8 mouse cellular contexts compared by ENCODE assay signal in the genomic region with DNA sequence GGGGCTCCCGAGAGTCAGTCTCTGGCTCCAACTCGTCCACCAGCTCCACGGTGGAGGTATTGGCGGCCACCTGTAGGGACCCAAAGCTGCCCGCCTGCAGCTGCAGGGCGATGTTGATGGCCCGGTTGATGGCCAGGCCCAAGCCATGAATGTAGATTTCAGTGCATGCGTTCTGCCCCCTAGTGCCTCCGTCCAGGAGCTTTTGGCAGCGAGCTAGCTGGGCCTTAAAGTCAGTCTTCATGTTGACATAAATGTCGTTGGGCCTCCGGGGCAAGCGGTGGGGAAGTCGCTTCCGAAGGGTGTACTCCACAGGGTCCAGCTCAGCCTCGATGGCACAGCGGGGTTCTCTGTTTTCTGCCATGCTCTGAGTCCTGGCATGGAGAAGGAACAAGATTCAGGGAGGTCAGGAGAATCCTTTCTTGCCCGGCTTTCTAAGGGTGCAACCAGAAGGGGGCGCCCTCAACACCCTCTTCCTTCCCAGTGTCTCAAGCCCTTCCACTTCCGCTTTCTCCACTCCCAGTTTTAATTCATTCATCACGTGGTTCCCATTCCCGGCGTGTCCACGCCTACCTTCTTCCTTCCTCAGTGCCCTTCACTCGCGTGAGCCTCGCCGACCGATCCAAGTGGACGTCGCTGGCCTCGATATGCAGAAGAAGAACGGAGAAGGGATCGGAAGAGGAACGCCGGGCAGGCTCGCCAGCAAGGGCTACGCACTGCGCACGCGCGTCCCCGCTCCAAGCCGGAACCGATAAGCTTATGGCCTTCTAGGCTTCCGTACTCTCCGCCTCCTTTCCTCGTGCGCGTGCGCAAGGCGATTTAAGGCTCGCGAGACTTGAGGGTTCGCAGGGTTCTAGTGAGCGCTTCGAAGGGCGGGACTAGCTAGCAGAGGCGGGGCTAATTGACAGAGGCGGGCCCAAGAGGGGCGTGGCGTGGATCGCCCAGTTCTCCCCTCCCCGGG. TPM values are rescaled to one million over a fixed set of nuclear protein-coding genes. Genes with fewer than 3 reads are reported as not detected.
DNase-seq lines count a peak whose midpoint lies in the region; ATAC-seq and TF ChIP-seq lines count a peak whose summit lies in the region.

A gene (minus strand): TSS at position 810 of the 958 bp plus-strand sequence.

- H3K4me2 ChIP-seq in heart, embryonic 12.5 days: peak within 1 kb of the TSS; percentile 75
- peak within 1 kb of the TSS; percentile 56 for H3K4me2 ChIP-seq in kidney, postnatal 0 days (ENCODE audit: low read length)
- peak within 1 kb of the TSS; percentile 82 for H3K4me2 ChIP-seq in liver, embryonic 11.5 days
- H3K4me2 ChIP-seq in stomach, embryonic 14.5 days (replicated peaks; ENCODE audit: low read depth, low read length): peak within 1 kb of the TSS; percentile 64

- no peaks in the 10 kb centered on the region for H3K27me3 ChIP-seq in heart, embryonic 12.5 days (replicated peaks)
- H3K27me3 ChIP-seq in kidney, postnatal 0 days (ENCODE audit: insufficient read depth, low read length): no peaks in the 10 kb centered on the region
- no peaks in the 10 kb centered on the region for H3K27me3 ChIP-seq in liver, embryonic 11.5 days (replicated peaks; ENCODE audit: control insufficient read depth, insufficient read depth, low read length)
- H3K27me3 ChIP-seq in stomach, embryonic 14.5 days (ENCODE audit: control insufficient read depth, insufficient read depth, low read length): no peaks in the 10 kb centered on the region

- 2% methylated on average over 64 of the region's 64 CpGs for WGBS in heart, embryonic 12.5 days
- WGBS in kidney, postnatal 0 days: 3% methylated on average over 63 of the region's 64 CpGs
- WGBS in liver, embryonic 11.5 days: 3% methylated on average over 64 of the region's 64 CpGs
- 3% methylated on average over 64 of the region's 64 CpGs for WGBS in stomach, embryonic 14.5 days

- ATAC-seq in erythroid progenitor cell, adult 5-6 weeks (replicated peaks; ENCODE audit: low FRiP score, poor library complexity, severe bottlenecking): peak; percentile 81
- ATAC-seq in heart, embryonic 12.5 days (ENCODE audit: insufficient number of reproducible peaks, low FRiP score): peak; percentile 98
- ATAC-seq in kidney, postnatal 0 days (replicated peaks; ENCODE audit: low FRiP score, low read depth): peak; percentile 94
- ATAC-seq in liver, embryonic 11.5 days (replicated peaks; ENCODE audit: low FRiP score): peak; percentile 95
- peak; percentile 96 for ATAC-seq in stomach, embryonic 14.5 days (ENCODE audit: insufficient number of reproducible peaks, insufficient read depth, low FRiP score, low read depth)

- H3K4me1 ChIP-seq in heart, embryonic 12.5 days (replicated peaks): peaks cover 11% of the 10 kb centered on the region; the same call in 1 of the 2 replicates
- peaks cover 10% of the 10 kb centered on the region; the same call in 1 of the 2 replicates for H3K4me1 ChIP-seq in kidney, postnatal 0 days (replicated peaks; ENCODE audit: insufficient read depth, low read length)
- H3K4me1 ChIP-seq in liver, embryonic 11.5 days (replicated peaks; ENCODE audit: control insufficient read depth, insufficient read depth, low read length): peaks cover 15% of the 10 kb centered on the region
- H3K4me1 ChIP-seq in stomach, embryonic 14.5 days (ENCODE audit: control insufficient read depth, insufficient read depth, low read length): peaks cover 9% of the 10 kb centered on the region; the same call in 1 of the 2 replicates

- H3K4me3 ChIP-seq in heart, embryonic 12.5 days: peak within 1 kb of the TSS; percentile 62
- peak within 1 kb of the TSS; percentile 51 for H3K4me3 ChIP-seq in kidney, postnatal 0 days (replicated peaks; ENCODE audit: low read depth, low read length)
- H3K4me3 ChIP-seq in liver, embryonic 11.5 days (ENCODE audit: low read depth, low read length): peak within 1 kb of the TSS; percentile 58
- peak within 1 kb of the TSS; percentile 63 for H3K4me3 ChIP-seq in stomach, embryonic 14.5 days (ENCODE audit: low read depth, low read length)

- H3K9me3 ChIP-seq in heart, embryonic 12.5 days (replicated peaks): no peaks in the 10 kb centered on the region
- no peaks in the 10 kb centered on the region for H3K9me3 ChIP-seq in kidney, postnatal 0 days (replicated peaks; ENCODE audit: low read length)
- H3K9me3 ChIP-seq in liver, embryonic 11.5 days (ENCODE audit: control insufficient read depth, low read length): no peaks in the 10 kb centered on the region
- no peaks in the 10 kb centered on the region for H3K9me3 ChIP-seq in stomach, embryonic 14.5 days (ENCODE audit: control insufficient read depth, low read depth, low read length)

- DNase-seq in CD4-positive helper T cell, adult 2 months (ENCODE audit: low read depth, low spot score): peak; percentile 100
- peak; percentile 99 for DNase-seq in brain, embryonic 18.5 days (ENCODE audit: low read depth, low spot score)
- DNase-seq in kidney, postnatal 0 days (ENCODE audit: low spot score): peak; percentile 99
- peak; percentile 100 for DNase-seq in liver, embryonic 11.5 days (ENCODE audit: low spot score)
- DNase-seq in naive thymus-derived CD4-positive, alpha-beta T cell, adult 2 months (ENCODE audit: low read depth): peak; percentile 100

- H3K36me3 ChIP-seq in heart, embryonic 12.5 days: 0 out of 2 replicates have a peak, but pooled peaks cover 6% of the 10 kb centered on the region
- H3K36me3 ChIP-seq in kidney, postnatal 0 days (ENCODE audit: insufficient read depth, low read length): no peaks in the 10 kb centered on the region
- H3K36me3 ChIP-seq in liver, embryonic 11.5 days (ENCODE audit: control insufficient read depth, insufficient read depth, low read length): 0 out of 2 replicates have a peak, but pooled peaks cover 3% of the 10 kb centered on the region
- H3K36me3 ChIP-seq in stomach, embryonic 14.5 days (ENCODE audit: control insufficient read depth, insufficient read depth, low read length): peaks cover 2% of the 10 kb centered on the region; the same call in 1 of the 2 replicates

- TF ChIP-seq CTCF in kidney, postnatal 0 days (IDR thresholded peaks at IDR 0.05; ENCODE audit: low read depth): peak; percentile 85

- peak within 1 kb of the TSS; percentile 95 for H3K27ac ChIP-seq in heart, embryonic 12.5 days (ENCODE audit: poor library complexity, severe bottlenecking)
- peak within 1 kb of the TSS; percentile 95 for H3K27ac ChIP-seq in kidney, postnatal 0 days
- H3K27ac ChIP-seq in liver, embryonic 11.5 days (ENCODE audit: low read depth, low read length): peak within 1 kb of the TSS; percentile 96
- peak within 1 kb of the TSS; percentile 97 for H3K27ac ChIP-seq in stomach, embryonic 14.5 days (ENCODE audit: low read length)

- H3K9ac ChIP-seq in heart, embryonic 12.5 days: peak within 1 kb of the TSS; percentile 75
- H3K9ac ChIP-seq in kidney, postnatal 0 days (ENCODE audit: low read depth, low read length): peak within 1 kb of the TSS; percentile 76
- peak within 1 kb of the TSS; percentile 68 for H3K9ac ChIP-seq in liver, embryonic 11.5 days (ENCODE audit: low read depth, low read length)
- H3K9ac ChIP-seq in stomach, embryonic 14.5 days (replicated peaks; ENCODE audit: low read depth, low read length): peak within 1 kb of the TSS; percentile 59

RNA-seq across cellular contexts. Expression of the gene that starts here (rescaled TPM):
- 2.9 and 23.5 TPM in 2 replicates for total RNA-seq in erythroid progenitor cell, adult 5-6 weeks (2015; ENCODE audit: low replicate concordance)
- 0.38 and 10.8 TPM in 2 replicates for total RNA-seq in erythroid progenitor cell, adult 5-6 weeks (2017; ENCODE audit: low replicate concordance)
- 44.0 and 44.1 TPM in 2 replicates for polyA plus RNA-seq in heart, embryonic 12.5 days (2016; fragmentation: Nextera tagmentation; extraction: Ambion mirVana)
- 55.1 and 55.6 TPM in 2 replicates for polyA plus RNA-seq in kidney, postnatal 0 days (2015; fragmentation: Nextera tagmentation; extraction: Ambion mirVana)
- 61.4 and 70.6 TPM in 2 replicates for polyA plus RNA-seq in liver, embryonic 11.5 days (2014; fragmentation: Nextera tagmentation; extraction: Ambion mirVana)
- polyA plus RNA-seq in stomach, embryonic 14.5 days (2014; fragmentation: Nextera tagmentation; extraction: Ambion mirVana): 51.7 and 56.2 TPM in 2 replicates

Comparison
In these comparisons a context has a peak if more than half of its experiments do, and no peak if none do; other contexts are left out.
1. Peak in every context shown above with its lines: DNase-seq, ATAC-seq, H3K4me3 ChIP-seq and H3K27ac ChIP-seq.